Mouse (Mus musculus) olfactory bulb, adult 2 months (tissue): Measurements from ENCODE around the gene Macrod1.

ENCODE experiments used
- CTCF ChIP-seq: fragments of 200-500 bp; IDR thresholded peaks from 2 replicates; pipeline ENCODE4 v1.5.1; 2012; ENCODE audit warnings: low read depth, mild to moderate bottlenecking, low read length, moderate library complexity; ENCODE audit not compliant: insufficient read depth
- POLR2A ChIP-seq: fragments of 200-500 bp; IDR thresholded peaks from 2 replicates; pipeline ENCODE4 v1.6.1; 2012; ENCODE audit warnings: mild to moderate bottlenecking, low read depth, low read length, moderate library complexity; ENCODE audit not compliant: insufficient read depth

- TF ChIP-seq CTCF (no peak), POLR2A (no peak)
Observed at GRCm38 (mm10) chr19:7078271-7078670, 21.7 kb downstream of the Macrod1 start.
